Mouse (Mus musculus): ENCODE results near the gene Tiam2. TPM values are rescaled to one million over a fixed set of nuclear protein-coding genes. Genes with fewer than 3 reads are reported as not detected.

The Tiam2 gene
- polyA plus RNA-seq, 1 experiment from 2014 or later: 3.1 TPM

GRCm38 (mm10) chr17:3481576-3482575 lies 155.5 kb downstream of the Tiam2 start:
- no peak overlapping the region for H3K9ac ChIP-seq (ENCODE audit: low read depth, low read length)
- WGBS: 51% methylated on average over 7 of the region's 7 CpGs
- no peak overlapping the region for H3K4me2 ChIP-seq (ENCODE audit: low read depth, low read length)
- H3K9me3 ChIP-seq (ENCODE audit: control insufficient read depth, low read length): no peaks in the 10 kb centered on the region
- peak; percentile 75 for ATAC-seq
- H3K4me3 ChIP-seq (ENCODE audit: low read length): no peak overlapping the region
- H3K27ac ChIP-seq (ENCODE audit: low read length): no peak overlapping the region
- no peaks in the 10 kb centered on the region for H3K36me3 ChIP-seq (ENCODE audit: control insufficient read depth, insufficient read depth, low read length)
- H3K27me3 ChIP-seq (replicated peaks; ENCODE audit: control insufficient read depth, insufficient read depth, low read length): no peaks in the 10 kb centered on the region
- no peaks in the 10 kb centered on the region for H3K4me1 ChIP-seq (ENCODE audit: control insufficient read depth, insufficient read depth, low read length)

GRCm38 (mm10) chr17:3483091-3483490 lies 156.7 kb downstream of the Tiam2 start:
- no peak for ATAC-seq
- 87% methylated on average over 8 of the region's 8 CpGs for WGBS
- Histone ChIP-seq H3K27ac (ENCODE audit: low read length) (no peak overlapping the region), H3K9ac (ENCODE audit: low read depth, low read length) (no peak overlapping the region), H3K4me1 (ENCODE audit: control insufficient read depth, insufficient read depth, low read length) (no peaks in the 10 kb centered on the region), H3K27me3 (replicated peaks; ENCODE audit: control insufficient read depth, insufficient read depth, low read length) (no peaks in the 10 kb centered on the region), H3K4me2 (ENCODE audit: low read depth, low read length) (no peak overlapping the region), H3K4me3 (ENCODE audit: low read length) (no peak overlapping the region), H3K36me3 (ENCODE audit: control insufficient read depth, insufficient read depth, low read length) (no peaks in the 10 kb centered on the region), H3K9me3 (ENCODE audit: control insufficient read depth, low read length) (no peaks in the 10 kb centered on the region)

- H3K27ac ChIP-seq (ENCODE audit: low read length): no peak overlapping the region
- no peaks in the 10 kb centered on the region for H3K36me3 ChIP-seq (ENCODE audit: control insufficient read depth, insufficient read depth, low read length)
- no peak for ATAC-seq
- H3K27me3 ChIP-seq (replicated peaks; ENCODE audit: control insufficient read depth, insufficient read depth, low read length): no peaks in the 10 kb centered on the region
- H3K9ac ChIP-seq (ENCODE audit: low read depth, low read length): no peak overlapping the region
- 80% methylated on average over 7 of the region's 7 CpGs for WGBS
- H3K4me2 ChIP-seq (ENCODE audit: low read depth, low read length): no peak overlapping the region
- no peak overlapping the region for H3K4me3 ChIP-seq (ENCODE audit: low read length)
- H3K9me3 ChIP-seq (ENCODE audit: control insufficient read depth, low read length): no peaks in the 10 kb centered on the region
- H3K4me1 ChIP-seq (ENCODE audit: control insufficient read depth, insufficient read depth, low read length): no peaks in the 10 kb centered on the region
Measured at GRCm38 (mm10) chr17:3485851-3486250, 159.5 kb downstream of the Tiam2 start.

GRCm38 (mm10) chr17:3487211-3487610 lies 160.8 kb downstream of the Tiam2 start:
- Histone ChIP-seq H3K4me3 (ENCODE audit: low read length) (no peak overlapping the region), H3K9ac (ENCODE audit: low read depth, low read length) (no peak overlapping the region), H3K4me1 (ENCODE audit: control insufficient read depth, insufficient read depth, low read length) (no peaks in the 10 kb centered on the region), H3K27ac (ENCODE audit: low read length) (no peak overlapping the region), H3K27me3 (replicated peaks; ENCODE audit: control insufficient read depth, insufficient read depth, low read length) (no peaks in the 10 kb centered on the region), H3K4me2 (ENCODE audit: low read depth, low read length) (no peak overlapping the region), H3K9me3 (ENCODE audit: control insufficient read depth, low read length) (no peaks in the 10 kb centered on the region), H3K36me3 (ENCODE audit: control insufficient read depth, insufficient read depth, low read length) (no peaks in the 10 kb centered on the region)
- no peak for ATAC-seq
- 91% methylated on average over 4 of the region's 4 CpGs for WGBS

- Histone ChIP-seq H3K9ac (ENCODE audit: low read depth, low read length) (no peak overlapping the region), H3K27ac (ENCODE audit: low read length) (no peak overlapping the region), H3K27me3 (replicated peaks; ENCODE audit: control insufficient read depth, insufficient read depth, low read length) (no peaks in the 10 kb centered on the region), H3K4me3 (ENCODE audit: low read length) (no peak overlapping the region), H3K4me2 (ENCODE audit: low read depth, low read length) (no peak overlapping the region), H3K36me3 (ENCODE audit: control insufficient read depth, insufficient read depth, low read length) (no peaks in the 10 kb centered on the region), H3K4me1 (ENCODE audit: control insufficient read depth, insufficient read depth, low read length) (no peaks in the 10 kb centered on the region), H3K9me3 (ENCODE audit: control insufficient read depth, low read length) (no peaks in the 10 kb centered on the region)
- ATAC-seq: peak; percentile 71; the same call in 1 of the 2 replicates
- WGBS: 59% methylated on average over 12 of the region's 12 CpGs
Measured at GRCm38 (mm10) chr17:3487721-3488601, 161.6 kb downstream of the Tiam2 start.

- no peaks in the 10 kb centered on the region for H3K4me1 ChIP-seq (ENCODE audit: control insufficient read depth, insufficient read depth, low read length)
- no peak overlapping the region for H3K27ac ChIP-seq (ENCODE audit: low read length)
- H3K4me2 ChIP-seq (ENCODE audit: low read depth, low read length): no peak overlapping the region
- 89% methylated on average over 11 of the region's 11 CpGs for whole genome bisulfite sequencing
- no peak for ATAC-seq
- H3K36me3 ChIP-seq (ENCODE audit: control insufficient read depth, insufficient read depth, low read length): no peaks in the 10 kb centered on the region
- no peak overlapping the region for H3K4me3 ChIP-seq (ENCODE audit: low read length)
- H3K9ac ChIP-seq (ENCODE audit: low read depth, low read length): no peak overlapping the region
- H3K9me3 ChIP-seq (ENCODE audit: control insufficient read depth, low read length): no peaks in the 10 kb centered on the region
- H3K27me3 ChIP-seq (replicated peaks; ENCODE audit: control insufficient read depth, insufficient read depth, low read length): no peaks in the 10 kb centered on the region
Measured at GRCm38 (mm10) chr17:3490216-3490895, 164.0 kb downstream of the Tiam2 start.

- ATAC-seq: no peak
- H3K9ac ChIP-seq (ENCODE audit: low read depth, low read length): no peak overlapping the region
Measured at GRCm38 (mm10) chr17:3491065-3491464, 164.7 kb downstream of the Tiam2 start.

GRCm38 (mm10) chr17:3491667-3492066 lies 165.3 kb downstream of the Tiam2 start:
- Histone ChIP-seq H3K9ac (ENCODE audit: low read depth, low read length) (no peak overlapping the region), H3K4me2 (ENCODE audit: low read depth, low read length) (no peak overlapping the region), H3K9me3 (ENCODE audit: control insufficient read depth, low read length) (no peaks in the 10 kb centered on the region), H3K27ac (ENCODE audit: low read length) (no peak overlapping the region), H3K4me3 (ENCODE audit: low read length) (no peak overlapping the region), H3K27me3 (replicated peaks; ENCODE audit: control insufficient read depth, insufficient read depth, low read length) (no peaks in the 10 kb centered on the region), H3K4me1 (ENCODE audit: control insufficient read depth, insufficient read depth, low read length) (no peaks in the 10 kb centered on the region), H3K36me3 (ENCODE audit: control insufficient read depth, insufficient read depth, low read length) (no peaks in the 10 kb centered on the region)
- no peak for ATAC-seq
- 81% methylated on average over 6 of the region's 6 CpGs for WGBS

More at GRCm38 (mm10) chr17:3491065-3491464, 164.7 kb downstream of the Tiam2 start:
- no peak overlapping the region for H3K4me2 ChIP-seq (ENCODE audit: low read depth, low read length)
- no peak overlapping the region for H3K27ac ChIP-seq (ENCODE audit: low read length)
- no peaks in the 10 kb centered on the region for H3K27me3 ChIP-seq (replicated peaks; ENCODE audit: control insufficient read depth, insufficient read depth, low read length)
- 66% methylated on average over 5 of the region's 5 CpGs for WGBS
- H3K4me1 ChIP-seq (ENCODE audit: control insufficient read depth, insufficient read depth, low read length): no peaks in the 10 kb centered on the region
- H3K9me3 ChIP-seq (ENCODE audit: control insufficient read depth, low read length): no peaks in the 10 kb centered on the region
- H3K36me3 ChIP-seq (ENCODE audit: control insufficient read depth, insufficient read depth, low read length): no peaks in the 10 kb centered on the region
- H3K4me3 ChIP-seq (ENCODE audit: low read length): no peak overlapping the region

GRCm38 (mm10) chr17:3495576-3495975 lies 169.2 kb downstream of the Tiam2 start:
- Histone ChIP-seq H3K27me3 (replicated peaks; ENCODE audit: control insufficient read depth, insufficient read depth, low read length) (no peaks in the 10 kb centered on the region), H3K36me3 (ENCODE audit: control insufficient read depth, insufficient read depth, low read length) (no peaks in the 10 kb centered on the region), H3K4me2 (ENCODE audit: low read depth, low read length) (no peak overlapping the region), H3K27ac (ENCODE audit: low read length) (no peak overlapping the region), H3K4me1 (ENCODE audit: control insufficient read depth, insufficient read depth, low read length) (no peaks in the 10 kb centered on the region), H3K9ac (ENCODE audit: low read depth, low read length) (no peak overlapping the region), H3K4me3 (ENCODE audit: low read length) (no peak overlapping the region), H3K9me3 (ENCODE audit: control insufficient read depth, low read length) (no peaks in the 10 kb centered on the region)
- WGBS: 64% methylated on average over 2 of the region's 2 CpGs
- ATAC-seq: no peak
